Mouse (Mus musculus): ENCODE results near the gene Hoxc9.

- no peak for TF ChIP-seq CTCF (IDR thresholded peaks at IDR 0.05; ENCODE audit: control insufficient read depth, insufficient read depth, insufficient replicate concordance, low read depth, low read length)
- TF ChIP-seq POLR2A (IDR thresholded peaks at IDR 0.05; ENCODE audit: control insufficient read depth, low read depth, low read length), result no peak
These were observed 15.5 kb downstream of the Hoxc9 start for GRCm38 (mm10) chr15:102991782-102992181.

Measured in testis, adult 2 months (tissue).